Mouse (Mus musculus) G1E (cell line): ENCODE measurements around the gene Nmi. TPM values are rescaled to one million over a fixed set of nuclear protein-coding genes. Genes with fewer than 3 reads are reported as not detected.

Source experiments
- ATAC-seq: 2 replicates; pipeline ENCODE4 v1.8.0; 2016; ENCODE audit warnings: mild to moderate bottlenecking; ENCODE audit not compliant: insufficient number of reproducible peaks, poor library complexity, low FRiP score, severe bottlenecking; ENCODE audit errors: extremely low read depth
- DNase-seq: peaks from one replicate; pipeline ENCODE4 v3.0.0; 2012; ENCODE audit warnings: low spot score
- H3K27me3 ChIP-seq: 2 replicates; pipeline ENCODE4 v1.6.1; 2012; ENCODE audit warnings: mild to moderate bottlenecking, low read length, inconsistent platforms; ENCODE audit not compliant: insufficient read depth
- H3K36me3 ChIP-seq: replicated peaks from 2 replicates; pipeline ENCODE3; 2012; ENCODE audit warnings: mild to moderate bottlenecking, inconsistent platforms
- H3K4me1 ChIP-seq: 2 replicates; pipeline ENCODE4 v1.6.1; 2012; ENCODE audit warnings: low read depth, low read length, inconsistent platforms, mixed read lengths; ENCODE audit not compliant: insufficient read depth
- H3K4me3 ChIP-seq: 2 replicates; pipeline ENCODE4 v1.5.1; 2012; ENCODE audit warnings: low read depth, mild to moderate bottlenecking, inconsistent platforms, low read length, moderate library complexity, mixed read lengths
- H3K9me3 ChIP-seq: replicated peaks from 2 replicates; pipeline ENCODE4 v1.6.1; 2012; ENCODE audit warnings: inconsistent platforms
- CTCF ChIP-seq: IDR thresholded peaks from 2 replicates; pipeline ENCODE4 v1.5.1; 2012; ENCODE audit warnings: low read depth, low read length, inconsistent platforms, mixed read lengths
- GATA1 ChIP-seq: IDR thresholded peaks from 2 replicates; pipeline ENCODE4 v1.6.1; 2012; ENCODE audit warnings: borderline replicate concordance, low read length, inconsistent platforms, mixed read lengths
- GATA2 ChIP-seq: IDR thresholded peaks from 2 replicates; pipeline ENCODE4 v1.6.1; 2012; ENCODE audit warnings: low read depth, low read length, inconsistent platforms, borderline replicate concordance
- POLR2AphosphoS5 ChIP-seq: IDR thresholded peaks from 2 replicates; pipeline ENCODE4 v1.6.1; 2012; ENCODE audit warnings: low read depth, low read length, inconsistent platforms; ENCODE audit not compliant: insufficient replicate concordance
- TAL1 ChIP-seq: conservative IDR thresholded peaks from 2 replicates; pipeline ENCODE4 v1.6.1; 2012; ENCODE audit warnings: low read depth, low read length, inconsistent platforms, mixed read lengths
- polyA plus RNA-seq: library from polyadenylated mRNA; stranded (reverse); fragments of >175 nt; gene quantifications from 2 replicates; pipeline ENCODE4 v1.2.3, GENCODE M21; 2012
- total RNA-seq, 2 experiments: library from RNA; stranded (forward) in 1 of 2; stranded (reverse) in 1 of 2; fragments of 200-1000 nt in 1 of 2; fragments of >200 nt in 1 of 2; fragmentation: Nextera tagmentation in 1 of 2; gene quantifications; 2 replicates each; pipeline ENCODE4 v1.2.3; 2014 to 2017

Nmi gene
- total and polyA plus RNA-seq, 3 experiments, result 0.42 to 17.5 (median 7.7) TPM

DNA sequence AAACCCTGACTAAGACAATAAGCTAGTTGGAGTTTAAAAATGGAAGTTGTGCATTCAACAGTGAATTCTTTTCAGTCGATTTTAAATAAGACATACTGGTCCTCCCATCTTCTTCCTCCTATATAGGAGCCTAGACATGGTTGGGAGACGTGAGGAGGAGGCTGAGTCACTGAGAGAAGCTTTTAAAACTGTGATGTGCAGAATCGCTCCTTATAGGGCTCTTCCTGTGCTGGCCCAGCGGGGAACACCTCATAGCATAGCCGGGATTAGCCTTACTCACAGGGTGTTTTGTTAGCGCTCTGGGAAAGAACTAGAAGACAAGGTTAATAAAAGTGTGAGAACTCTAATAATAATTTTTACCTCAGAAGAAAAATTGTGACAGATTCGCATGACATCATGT is 26.7 kb upstream of the Nmi start:
- TF ChIP-seq CTCF (no peak), GATA1 (no peak), POLR2AphosphoS5 (no peak), TAL1 (no peak), GATA2 (no peak)
- Histone ChIP-seq H3K9me3 (no peaks in the 10 kb centered on the region), H3K27me3 (no peaks in the 10 kb centered on the region), H3K4me1 (no peaks in the 10 kb centered on the region), H3K4me3 (no peak overlapping the region), H3K36me3 (no peaks in the 10 kb centered on the region)
- DNase-seq (no peak), ATAC-seq (no peak)

DNA sequence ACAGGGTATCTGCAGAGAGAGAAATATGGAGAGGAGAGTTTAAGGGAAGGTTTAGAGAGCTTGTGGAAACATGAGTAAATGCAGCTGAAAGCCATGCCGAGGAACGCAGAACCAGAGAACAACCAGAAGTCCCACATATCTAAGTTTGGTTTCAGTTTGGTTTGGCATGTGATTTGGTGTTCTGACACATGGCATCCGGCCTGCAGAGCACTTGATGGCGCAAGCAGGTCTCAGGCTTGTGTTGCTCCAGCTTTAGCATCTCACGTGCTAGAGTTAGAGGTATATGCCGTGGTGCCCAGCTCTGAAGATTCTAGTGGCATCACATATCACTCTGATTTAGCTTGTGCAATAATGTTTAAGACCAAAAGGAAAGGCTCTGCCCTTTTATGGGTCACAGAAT is 18.2 kb upstream of the Nmi start:
- H3K4me3 ChIP-seq, result no peak overlapping the region
- H3K4me1 ChIP-seq, result no peaks in the 10 kb centered on the region
- no peaks in the 10 kb centered on the region for H3K36me3 ChIP-seq
- H3K9me3 ChIP-seq, result no peaks in the 10 kb centered on the region
- no peak for ATAC-seq
- no peaks in the 10 kb centered on the region for H3K27me3 ChIP-seq
- no peak for DNase-seq
- TF ChIP-seq TAL1, result no peak
- no peak for TF ChIP-seq GATA1
- TF ChIP-seq GATA2, result no peak
- TF ChIP-seq POLR2AphosphoS5, result no peak
- TF ChIP-seq CTCF, result no peak

DNA sequence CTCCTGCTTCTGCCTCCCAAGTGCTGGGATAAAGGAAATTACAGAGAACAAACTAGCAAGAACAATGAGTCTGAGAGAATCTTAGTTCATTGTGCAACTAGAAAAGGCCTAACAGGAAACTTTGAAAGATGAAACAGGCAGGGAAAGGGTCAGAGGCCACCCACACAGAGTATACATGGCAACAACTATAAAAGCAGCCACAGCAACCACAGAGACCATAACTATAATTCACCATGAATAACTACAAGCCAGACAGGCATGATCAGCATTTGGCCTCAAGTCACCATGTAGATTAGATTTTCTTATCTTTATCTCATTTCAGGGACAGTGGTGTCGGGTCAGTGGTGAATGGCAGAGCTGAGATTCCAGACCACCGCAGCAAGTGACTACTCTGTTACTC is 16.3 kb upstream of the Nmi start:
- Histone ChIP-seq H3K27me3 (no peaks in the 10 kb centered on the region), H3K4me1 (no peaks in the 10 kb centered on the region), H3K9me3 (no peaks in the 10 kb centered on the region), H3K4me3 (no peak overlapping the region), H3K36me3 (no peaks in the 10 kb centered on the region)
- DNase-seq (no peak), ATAC-seq (no peak)
- no peak for TF ChIP-seq POLR2AphosphoS5
- no peak for TF ChIP-seq GATA1
- no peak for TF ChIP-seq GATA2
- TF ChIP-seq CTCF, result no peak
- no peak for TF ChIP-seq TAL1

DNA sequence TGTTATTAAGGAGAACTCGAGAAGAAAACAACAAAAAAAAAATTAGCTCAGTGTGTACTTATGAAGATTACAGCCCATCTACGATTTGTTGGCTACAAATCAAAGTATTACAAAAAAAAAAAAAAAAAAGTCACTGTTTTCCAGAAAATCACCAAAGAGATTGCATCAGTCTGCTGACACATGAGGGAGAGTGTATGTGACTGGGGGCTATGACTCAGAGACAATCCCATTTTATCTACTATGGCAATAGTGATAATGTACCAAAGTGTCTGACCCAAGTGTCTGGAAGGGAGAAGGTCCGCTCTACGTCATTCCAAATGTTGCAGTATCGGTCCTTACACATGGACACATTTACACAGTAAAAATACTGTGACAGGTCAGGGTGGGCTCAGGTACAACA is 13.4 kb upstream of the Nmi start:
- Histone ChIP-seq H3K4me1 (no peaks in the 10 kb centered on the region), H3K27me3 (no peaks in the 10 kb centered on the region), H3K4me3 (no peak overlapping the region), H3K9me3 (no peaks in the 10 kb centered on the region), H3K36me3 (no peaks in the 10 kb centered on the region)
- no peak for DNase-seq
- ATAC-seq, result no peak
- TF ChIP-seq GATA2, result no peak
- no peak for TF ChIP-seq CTCF
- TF ChIP-seq POLR2AphosphoS5, result no peak
- no peak for TF ChIP-seq TAL1
- no peak for TF ChIP-seq GATA1

DNA sequence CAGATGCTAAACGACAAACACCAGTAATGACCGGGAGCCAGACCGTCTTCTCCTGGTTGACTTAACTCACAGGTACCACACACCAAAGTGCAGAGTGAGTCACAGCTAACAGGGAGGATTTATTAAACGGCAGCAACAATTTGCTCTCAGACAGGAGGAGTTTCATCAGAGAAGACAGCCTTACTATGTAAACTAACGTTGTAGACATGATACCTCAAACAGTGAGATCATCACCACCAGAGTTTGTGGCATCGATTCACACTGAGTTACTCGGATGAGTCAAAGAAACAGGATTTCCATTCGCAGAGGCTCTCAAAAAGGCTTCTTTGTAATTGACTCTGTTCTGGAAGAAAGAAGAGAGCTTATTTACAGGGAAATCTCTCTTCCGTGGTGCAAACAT is 12.9 kb upstream of the Nmi start:
- ATAC-seq (no peak), DNase-seq (no peak)
- H3K9me3 ChIP-seq, result no peaks in the 10 kb centered on the region
- H3K4me1 ChIP-seq, result no peaks in the 10 kb centered on the region
- no peak overlapping the region for H3K4me3 ChIP-seq
- no peaks in the 10 kb centered on the region for H3K36me3 ChIP-seq
- TF ChIP-seq POLR2AphosphoS5, result no peak
- no peak for TF ChIP-seq TAL1
- TF ChIP-seq CTCF, result no peak
- TF ChIP-seq GATA1, result no peak
- no peak for TF ChIP-seq GATA2
- H3K27me3 ChIP-seq, result 0 out of 2 replicates have a peak, but pooled peaks cover 3% of the 10 kb centered on the region

DNA sequence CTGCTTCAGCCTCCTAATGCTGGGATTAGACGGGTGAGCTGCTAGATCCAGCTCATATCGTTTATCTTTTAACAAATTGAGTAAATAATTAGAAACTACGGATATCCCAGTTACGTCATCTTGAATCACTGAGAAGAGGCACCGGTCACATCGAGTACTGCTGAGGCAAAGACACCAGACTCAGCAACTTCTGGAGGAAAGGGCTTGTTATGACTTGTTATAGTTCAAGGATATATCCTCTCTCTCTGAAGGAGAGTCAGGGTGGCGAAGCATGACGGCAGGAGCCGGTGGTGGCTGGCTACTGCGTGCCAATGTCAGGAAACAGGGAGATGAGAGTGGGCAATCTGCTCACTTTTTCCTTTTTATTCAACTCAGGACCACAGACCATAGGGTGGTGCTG is 11.9 kb upstream of the Nmi start:
- 0 out of 2 replicates have a peak, but pooled peaks cover 3% of the 10 kb centered on the region for H3K27me3 ChIP-seq

More for the DNA sequence above, 11.9 kb upstream of the Nmi start:
- Histone ChIP-seq H3K4me1 (no peaks in the 10 kb centered on the region), H3K9me3 (no peaks in the 10 kb centered on the region), H3K36me3 (no peaks in the 10 kb centered on the region), H3K4me3 (no peak overlapping the region)
- no peak for DNase-seq
- ATAC-seq, result no peak
- no peak for TF ChIP-seq GATA2
- no peak for TF ChIP-seq TAL1
- TF ChIP-seq GATA1, result no peak
- no peak for TF ChIP-seq POLR2AphosphoS5
- no peak for TF ChIP-seq CTCF
